Mouse (Mus musculus): ENCODE measurements around the gene Krt35. TPM values are rescaled to one million over a fixed set of nuclear protein-coding genes. Genes with fewer than 3 reads are reported as not detected.

Gene Krt35
- total RNA-seq (2014; rRNA removed): 0.60 TPM in 1 of 2 replicates, not detected in the other
- 0.10 TPM in 1 of 2 replicates, not detected in the other for polyA plus RNA-seq (2015; fragmentation: Nextera tagmentation; extraction: Ambion mirVana)

DNA sequence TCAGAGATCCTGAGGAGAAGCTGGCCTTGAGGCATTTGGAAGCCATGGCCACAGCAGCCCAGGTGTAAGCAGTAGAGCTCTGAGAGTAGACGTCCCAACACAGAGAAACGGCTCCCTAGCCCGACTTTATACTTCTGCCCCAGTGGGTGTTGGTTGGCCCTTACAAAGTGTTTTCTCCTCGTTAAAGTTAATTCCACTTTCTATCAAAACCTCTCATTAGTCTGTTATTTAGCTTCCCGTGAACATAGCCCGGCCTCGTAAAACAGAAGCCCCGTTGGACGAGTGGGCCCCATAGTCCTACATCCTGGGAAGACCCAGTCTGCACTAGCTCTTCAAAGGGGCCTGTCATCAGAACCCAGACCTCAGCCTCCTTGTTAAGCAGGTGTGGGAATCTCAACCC, at the start of gene Krt35:
Gene Krt35 (minus strand): TSS at position 101 of the 400 bp plus-strand sequence.
- Histone ChIP-seq H3K4me1 (ENCODE audit: insufficient read depth, low read length) (no peaks in the 10 kb centered on the region), H3K9me3 (ENCODE audit: low read length) (no peaks in the 10 kb centered on the region), H3K27ac (ENCODE audit: low read depth, low read length) (no peak within 1 kb of the TSS), H3K4me2 (ENCODE audit: low read depth, low read length, poor library complexity, severe bottlenecking) (no peak within 1 kb of the TSS), H3K9ac (replicated peaks; ENCODE audit: low read length, poor library complexity, severe bottlenecking) (no peak within 1 kb of the TSS), H3K27me3 (ENCODE audit: insufficient read depth, low read length) (no peaks in the 10 kb centered on the region), H3K4me3 (ENCODE audit: low read depth, low read length) (no peak within 1 kb of the TSS), H3K36me3 (ENCODE audit: insufficient read depth, low read length) (no peaks in the 10 kb centered on the region)
- 91% methylated on average over 9 of the region's 9 CpGs for WGBS
- ATAC-seq (ENCODE audit: low FRiP score) (no peak), DNase-seq (ENCODE audit: low spot score) (no peak)
- no peak for TF ChIP-seq CTCF (IDR thresholded peaks at IDR 0.05)

DNA sequence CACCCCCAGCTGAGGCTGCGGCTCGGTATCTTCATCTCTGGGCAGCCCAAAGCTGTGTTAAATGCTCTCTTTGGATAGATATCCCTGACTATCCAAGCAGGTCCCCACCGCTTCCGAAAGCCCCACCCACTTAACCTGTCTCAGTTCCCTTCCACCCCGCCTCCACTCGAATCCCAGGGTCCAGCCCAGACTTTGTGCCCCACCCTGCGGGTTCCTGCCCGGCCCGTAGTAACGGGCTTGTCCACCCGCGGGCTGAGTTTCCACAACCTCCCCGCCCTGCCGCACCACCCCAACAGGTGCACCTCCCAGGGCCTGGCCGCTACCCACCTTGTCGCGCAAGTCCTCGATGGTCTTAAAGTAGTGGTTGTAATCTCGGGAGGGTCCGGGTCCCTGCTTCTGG, 49.1 kb upstream of the Krt35 start:
- Histone ChIP-seq H3K4me2 (ENCODE audit: low read depth, low read length, poor library complexity, severe bottlenecking) (peak overlapping the region; percentile 62), H3K9ac (replicated peaks; ENCODE audit: low read length, poor library complexity, severe bottlenecking) (no peak overlapping the region), H3K4me1 (ENCODE audit: insufficient read depth, low read length) (peaks cover 8% of the 10 kb centered on the region; the same call in 1 of the 2 replicates), H3K36me3 (ENCODE audit: insufficient read depth, low read length) (no peaks in the 10 kb centered on the region), H3K4me3 (ENCODE audit: low read depth, low read length) (peak overlapping the region; percentile 31), H3K27me3 (ENCODE audit: insufficient read depth, low read length) (peaks cover 12% of the 10 kb centered on the region), H3K27ac (ENCODE audit: low read depth, low read length) (no peak overlapping the region), H3K9me3 (ENCODE audit: low read length) (no peaks in the 10 kb centered on the region)
- TF ChIP-seq CTCF (IDR thresholded peaks at IDR 0.05): no peak
- ATAC-seq (ENCODE audit: low FRiP score): no peak
- DNase-seq (ENCODE audit: low spot score): no peak
- WGBS: 2% methylated on average over 20 of the region's 20 CpGs

DNA sequence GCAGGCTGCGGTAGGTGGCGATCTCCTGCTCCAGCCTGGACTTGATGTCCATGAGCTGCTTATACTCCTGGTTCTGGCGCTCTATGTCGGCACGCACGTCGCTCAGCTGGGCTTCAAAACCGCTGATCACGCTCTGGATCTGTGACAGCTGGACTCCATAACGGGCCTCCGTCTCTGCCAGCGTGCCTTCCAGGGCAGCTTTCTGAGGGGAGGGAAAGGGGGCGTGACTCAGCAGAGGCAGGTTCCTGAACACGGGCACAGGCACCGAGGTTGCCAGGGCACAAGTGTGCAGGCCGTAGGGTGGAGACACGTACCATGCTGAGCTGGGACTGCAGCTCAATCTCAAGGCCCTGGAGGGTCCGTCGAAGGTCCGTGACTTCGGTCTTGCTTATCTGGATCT, 44.9 kb upstream of the Krt35 start:
- DNase-seq (ENCODE audit: low spot score) (no peak), ATAC-seq (ENCODE audit: low FRiP score) (no peak)
- no peak overlapping the region for H3K9ac ChIP-seq (replicated peaks; ENCODE audit: low read length, poor library complexity, severe bottlenecking)
- no peak overlapping the region for H3K4me3 ChIP-seq (ENCODE audit: low read depth, low read length)
- H3K27ac ChIP-seq (ENCODE audit: low read depth, low read length): no peak overlapping the region
- H3K4me1 ChIP-seq (ENCODE audit: insufficient read depth, low read length): peaks cover 8% of the 10 kb centered on the region; the same call in 1 of the 2 replicates
- no peak for TF ChIP-seq CTCF (IDR thresholded peaks at IDR 0.05)
- H3K9me3 ChIP-seq (ENCODE audit: low read length): no peaks in the 10 kb centered on the region
- WGBS: 90% methylated on average over 21 of the region's 21 CpGs
- no peak overlapping the region for H3K4me2 ChIP-seq (ENCODE audit: low read depth, low read length, poor library complexity, severe bottlenecking)
- H3K27me3 ChIP-seq (ENCODE audit: insufficient read depth, low read length): peaks cover 12% of the 10 kb centered on the region
- H3K36me3 ChIP-seq (ENCODE audit: insufficient read depth, low read length): no peaks in the 10 kb centered on the region

DNA sequence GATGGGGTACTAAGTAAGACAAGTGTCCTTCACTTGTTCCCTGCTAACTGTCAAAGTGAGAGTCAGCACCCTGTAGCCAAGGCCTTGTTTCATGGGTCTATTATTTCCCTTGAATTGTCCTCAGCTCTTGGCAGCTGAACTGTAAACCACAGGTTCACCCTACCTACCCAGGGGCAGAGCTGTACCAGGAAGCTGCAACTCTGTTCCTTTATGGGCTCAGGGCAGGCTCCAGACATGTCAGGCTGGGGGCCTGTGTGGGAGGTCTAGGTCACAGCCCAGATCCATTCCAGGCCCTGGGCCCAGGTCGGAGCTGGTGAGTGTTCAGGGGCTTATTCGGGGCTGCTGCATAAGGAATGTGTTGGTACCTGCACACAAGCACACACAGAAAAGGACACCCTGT, 43.4 kb upstream of the Krt35 start:
- Histone ChIP-seq H3K36me3 (ENCODE audit: insufficient read depth, low read length) (no peaks in the 10 kb centered on the region), H3K27me3 (ENCODE audit: insufficient read depth, low read length) (peaks cover 3% of the 10 kb centered on the region), H3K4me3 (ENCODE audit: low read depth, low read length) (no peak overlapping the region), H3K4me1 (ENCODE audit: insufficient read depth, low read length) (no peaks in the 10 kb centered on the region), H3K9me3 (ENCODE audit: low read length) (no peaks in the 10 kb centered on the region), H3K9ac (replicated peaks; ENCODE audit: low read length, poor library complexity, severe bottlenecking) (no peak overlapping the region), H3K27ac (ENCODE audit: low read depth, low read length) (no peak overlapping the region), H3K4me2 (ENCODE audit: low read depth, low read length, poor library complexity, severe bottlenecking) (no peak overlapping the region)
- no peak for TF ChIP-seq CTCF (IDR thresholded peaks at IDR 0.05)
- DNase-seq (ENCODE audit: low spot score) (no peak), ATAC-seq (ENCODE audit: low FRiP score) (no peak)
- 65% methylated on average over 2 of the region's 2 CpGs for WGBS

DNA sequence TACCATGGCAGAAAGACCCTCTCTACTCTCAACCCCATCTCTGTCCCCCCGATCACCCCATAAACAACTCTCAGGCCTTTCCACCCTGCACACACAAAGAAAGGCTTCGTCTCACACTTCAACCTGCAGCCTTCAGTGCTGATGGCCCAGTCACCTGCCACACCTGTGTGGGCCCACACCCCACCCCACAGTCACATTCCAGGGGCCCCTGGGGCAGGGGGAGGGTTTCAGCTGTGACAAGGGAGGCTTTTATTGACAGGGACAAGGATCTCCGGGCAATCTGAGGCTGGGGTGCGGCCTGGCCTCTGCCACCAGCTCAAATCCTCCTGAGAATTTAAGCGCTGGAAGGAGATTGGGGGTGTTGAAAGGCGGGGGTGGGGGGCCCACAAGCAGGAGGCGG, 42.8 kb upstream of the Krt35 start:
- Histone ChIP-seq H3K27me3 (ENCODE audit: insufficient read depth, low read length) (no peaks in the 10 kb centered on the region), H3K27ac (ENCODE audit: low read depth, low read length) (no peak overlapping the region), H3K4me3 (ENCODE audit: low read depth, low read length) (no peak overlapping the region), H3K4me2 (ENCODE audit: low read depth, low read length, poor library complexity, severe bottlenecking) (no peak overlapping the region), H3K9ac (replicated peaks; ENCODE audit: low read length, poor library complexity, severe bottlenecking) (no peak overlapping the region), H3K4me1 (ENCODE audit: insufficient read depth, low read length) (no peaks in the 10 kb centered on the region), H3K36me3 (ENCODE audit: insufficient read depth, low read length) (no peaks in the 10 kb centered on the region), H3K9me3 (ENCODE audit: low read length) (no peaks in the 10 kb centered on the region)
- ATAC-seq (ENCODE audit: low FRiP score) (no peak), DNase-seq (ENCODE audit: low spot score) (no peak)
- TF ChIP-seq CTCF (IDR thresholded peaks at IDR 0.05): no peak
- 50% methylated on average over 7 of the region's 7 CpGs for WGBS

DNA sequence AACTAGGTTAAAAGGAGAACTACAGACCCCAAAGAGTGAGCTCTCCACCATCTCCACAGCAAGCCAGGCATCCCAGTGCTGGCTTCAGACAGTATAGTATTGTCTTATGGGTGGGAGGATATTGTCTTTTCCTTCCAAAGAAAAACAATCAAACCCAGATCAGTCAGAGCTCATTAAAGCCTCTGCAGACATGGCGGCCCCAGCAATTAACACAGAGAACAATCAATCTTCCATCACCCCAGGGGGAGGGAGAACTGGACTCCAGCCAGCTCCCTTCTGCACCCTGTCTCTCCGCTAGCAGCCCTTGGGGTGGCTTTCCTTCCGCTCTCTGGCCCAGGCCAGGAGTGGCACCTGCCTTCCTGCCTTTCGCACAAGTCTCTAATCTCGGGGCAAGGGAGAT, 41.7 kb upstream of the Krt35 start:
- Histone ChIP-seq H3K27ac (ENCODE audit: low read depth, low read length) (no peak overlapping the region), H3K4me1 (ENCODE audit: insufficient read depth, low read length) (no peaks in the 10 kb centered on the region), H3K4me3 (ENCODE audit: low read depth, low read length) (no peak overlapping the region), H3K9me3 (ENCODE audit: low read length) (no peaks in the 10 kb centered on the region), H3K36me3 (ENCODE audit: insufficient read depth, low read length) (no peaks in the 10 kb centered on the region), H3K27me3 (ENCODE audit: insufficient read depth, low read length) (no peaks in the 10 kb centered on the region), H3K9ac (replicated peaks; ENCODE audit: low read length, poor library complexity, severe bottlenecking) (no peak overlapping the region), H3K4me2 (ENCODE audit: low read depth, low read length, poor library complexity, severe bottlenecking) (no peak overlapping the region)
- TF ChIP-seq CTCF (IDR thresholded peaks at IDR 0.05): no peak
- WGBS: 36% methylated on average over 5 of the region's 5 CpGs
- no peak for ATAC-seq (ENCODE audit: low FRiP score)
- DNase-seq (ENCODE audit: low spot score): no peak

All from midbrain, postnatal 0 days (tissue).